Mouse (Mus musculus) adrenal gland, postnatal 4 days (tissue): ENCODE measurements around the gene Gm11639. TPM values are rescaled to one million over a fixed set of nuclear protein-coding genes. Genes with fewer than 3 reads are reported as not detected.
A peak's percentile ranks its signal among the peaks of the same experiment; 100 is the strongest.
"Not testable (repeated sequence)": the region's sequence is repeated elsewhere in the genome, so short reads cannot be mapped to it uniquely, and the experiment has no call there.

Experiments used
- DNase-seq, 2 experiments: peaks; one replicate each; pipeline ENCODE4 v3.0.0; 2021 to 2022; ENCODE audit warnings: low spot score in 2 of 2, mixed read lengths in 2 of 2
- total RNA-seq, 2 experiments: library from RNA; stranded (reverse); gene quantifications; 2 replicates each; pipeline ENCODE4 v1.2.3; 2021

Gm11639 gene
- total RNA-seq, 2 experiments from 2014 or later, result 0.06 to 0.11 TPM

DNA sequence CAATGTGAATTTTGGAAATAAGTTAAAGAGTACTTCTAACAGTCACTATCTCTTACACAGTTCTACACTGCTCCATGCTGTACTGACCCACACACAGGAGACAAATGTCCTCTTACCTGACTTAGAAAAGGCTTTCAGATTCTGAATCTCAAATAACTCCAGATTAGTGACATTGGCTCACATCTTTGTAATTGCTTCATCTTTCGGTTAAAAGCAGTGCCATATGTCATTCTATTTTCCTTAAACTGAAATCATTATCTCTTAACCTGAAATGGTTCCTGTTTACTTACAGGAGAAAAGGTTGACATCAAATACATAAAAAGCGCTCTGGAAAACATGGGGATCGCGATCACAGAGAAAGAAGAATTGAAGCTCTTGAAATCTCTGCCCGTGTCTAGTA is 377.8 kb downstream of the Gm11639 start, which contains the start of gene Efcab3:
Efcab3 (plus strand) TSS at position 301 of the 400 bp plus-strand sequence.
- DNase-seq, result no peak

DNA sequence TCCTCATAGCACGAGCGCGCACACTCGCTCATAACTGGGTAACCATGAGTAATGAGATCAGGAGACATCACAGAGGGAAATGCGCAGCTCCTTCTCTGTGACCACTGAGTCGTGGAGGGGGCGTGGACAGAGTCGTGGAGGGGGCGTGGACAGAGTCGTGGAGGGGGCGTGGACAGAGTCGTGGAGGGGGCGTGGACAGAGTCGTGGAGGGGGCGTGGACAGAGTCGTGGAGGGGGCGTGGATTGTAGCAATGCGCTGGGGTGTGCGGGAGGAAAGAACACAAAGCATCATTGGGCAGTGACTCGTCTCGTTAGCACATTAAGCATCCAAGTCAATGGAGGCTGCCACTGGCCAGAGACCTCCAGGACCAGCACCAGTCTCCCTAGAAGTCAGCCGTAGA is 426.9 kb downstream of the Gm11639 start:
- DNase-seq, result not testable (repeated sequence)

DNA sequence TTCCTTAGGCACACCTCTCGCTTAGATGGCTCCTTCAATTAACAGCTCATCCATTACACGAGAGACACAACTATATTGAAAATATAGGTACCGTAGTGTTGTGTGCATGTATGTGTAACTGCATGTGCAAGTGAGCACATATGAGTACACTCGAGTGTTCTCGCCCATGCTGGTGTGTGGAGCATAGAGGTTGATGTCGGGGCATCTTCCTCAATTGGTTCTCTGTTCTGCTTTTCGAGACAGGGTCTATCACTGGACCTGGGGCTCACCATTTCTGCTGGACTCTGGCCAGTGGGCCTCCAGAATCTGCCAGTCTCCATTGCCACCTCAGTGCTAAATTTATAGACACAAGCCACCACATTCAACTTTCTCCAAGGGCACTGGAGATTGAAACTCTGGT is 432.3 kb downstream of the Gm11639 start:
- no peak for DNase-seq

- DNase-seq, result no peak
Measured at GRCm38 (mm10) chr11:105120551-105121061, 435.1 kb downstream of the Gm11639 start.

DNA sequence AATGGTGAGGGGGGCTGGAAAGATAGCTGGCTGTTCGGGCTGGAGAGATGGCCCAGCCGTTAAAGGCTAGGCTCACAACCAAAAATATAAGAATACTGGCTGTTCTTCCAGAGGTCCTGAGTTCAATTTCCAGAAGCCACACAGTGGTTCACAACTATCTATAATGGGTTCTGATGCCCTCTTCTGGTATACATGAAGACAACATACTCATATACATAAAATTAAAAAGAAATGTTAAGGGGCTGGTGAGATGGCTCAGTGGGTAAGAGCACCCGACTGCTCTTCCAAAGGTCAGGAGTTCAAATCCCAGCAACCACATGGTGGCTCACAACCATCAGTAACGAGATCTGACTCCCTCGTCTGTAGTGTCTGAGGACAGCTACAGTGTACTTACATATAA is 436.3 kb downstream of the Gm11639 start:
- not testable (repeated sequence) for DNase-seq

DNA sequence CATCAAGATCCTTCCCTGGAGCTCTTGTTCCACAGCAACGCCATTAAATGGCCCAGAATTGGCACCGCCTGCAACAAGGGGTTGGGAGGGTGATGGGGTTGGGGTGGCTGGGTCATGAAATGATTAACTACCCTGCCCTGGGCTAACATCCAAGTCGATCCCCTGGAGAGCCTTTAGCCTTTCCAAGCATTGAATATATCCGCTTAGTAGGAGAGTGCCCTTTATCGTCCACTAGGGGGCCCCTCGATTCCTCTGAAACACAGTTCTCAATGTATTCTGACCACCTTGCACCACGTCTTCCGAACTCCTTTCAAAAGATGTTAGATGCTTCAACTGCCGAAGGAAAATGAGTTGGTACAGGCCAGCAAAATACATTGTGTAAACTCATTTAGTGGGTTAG is 438.5 kb downstream of the Gm11639 start:
- DNase-seq, result peak in 1 of 2 experiments; percentile 25

DNA sequence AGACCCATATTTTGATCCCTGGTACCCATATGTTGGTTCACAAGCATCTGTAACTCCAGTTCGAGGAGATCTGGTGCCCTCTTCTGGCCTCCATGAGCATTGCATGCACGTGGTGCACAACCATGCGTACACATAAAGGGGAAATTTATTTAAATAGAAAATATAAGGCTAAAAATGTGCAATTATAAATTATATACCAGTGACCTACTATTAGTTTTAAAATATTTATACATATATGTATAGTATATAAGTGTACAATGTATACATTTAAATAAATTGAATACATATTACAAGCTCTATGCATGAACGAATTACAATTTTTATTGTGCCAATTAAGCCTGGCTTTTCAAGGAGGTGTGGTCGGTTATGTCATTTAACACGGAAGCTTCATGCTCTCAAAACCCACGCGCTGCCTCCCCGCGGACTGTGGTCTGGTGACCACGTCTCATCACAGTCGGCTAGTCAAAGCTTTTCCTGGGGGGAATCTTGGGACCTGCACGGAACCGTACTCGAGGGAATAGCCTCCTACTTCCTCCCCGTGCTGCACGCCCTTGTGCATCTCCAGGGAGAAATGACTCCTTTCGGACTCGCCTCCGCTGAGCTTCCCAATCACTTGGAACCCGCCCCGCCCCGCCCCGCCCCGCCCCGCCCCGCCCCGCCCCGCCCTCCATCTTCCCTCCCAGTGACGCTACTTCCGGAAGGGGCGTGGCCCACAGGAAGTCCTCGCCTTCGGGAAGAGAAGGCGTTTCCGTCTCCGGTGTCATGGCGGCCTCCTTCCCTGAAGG is 440.4 kb downstream of the Gm11639 start, which contains the start of gene Mettl2:
Mettl2 (plus strand) TSS at position 691 of the 785 bp plus-strand sequence.
- DNase-seq, result peak; percentile 27 to 61

GRCm38 (mm10) chr11:105126520-105127029 is 441.1 kb downstream of the Gm11639 start:
- peak in 1 of 2 experiments; percentile 7 for DNase-seq

- DNase-seq, result no peak
Measured at GRCm38 (mm10) chr11:105135692-105136091, 450.2 kb downstream of the Gm11639 start.

DNA sequence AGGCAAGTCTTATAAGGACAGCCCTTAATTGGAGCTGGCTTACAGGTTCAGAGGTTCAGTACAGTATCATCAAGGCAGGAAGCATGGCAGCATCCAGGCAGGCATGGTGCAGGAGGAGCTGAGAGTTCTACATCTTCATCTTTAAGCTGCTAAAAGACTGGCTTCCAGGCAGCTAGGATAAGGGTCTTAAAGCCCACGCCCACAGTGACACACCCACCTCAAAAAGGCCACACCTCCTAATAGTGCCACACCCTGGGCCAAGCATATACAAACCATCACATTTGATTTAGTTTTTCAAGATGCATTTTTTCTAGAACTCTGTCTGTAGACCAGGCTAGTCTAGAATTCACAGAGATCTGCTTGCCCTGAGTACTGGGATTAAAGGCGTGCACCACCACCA is 451.7 kb downstream of the Gm11639 start:
- not testable (repeated sequence) for DNase-seq

DNA sequence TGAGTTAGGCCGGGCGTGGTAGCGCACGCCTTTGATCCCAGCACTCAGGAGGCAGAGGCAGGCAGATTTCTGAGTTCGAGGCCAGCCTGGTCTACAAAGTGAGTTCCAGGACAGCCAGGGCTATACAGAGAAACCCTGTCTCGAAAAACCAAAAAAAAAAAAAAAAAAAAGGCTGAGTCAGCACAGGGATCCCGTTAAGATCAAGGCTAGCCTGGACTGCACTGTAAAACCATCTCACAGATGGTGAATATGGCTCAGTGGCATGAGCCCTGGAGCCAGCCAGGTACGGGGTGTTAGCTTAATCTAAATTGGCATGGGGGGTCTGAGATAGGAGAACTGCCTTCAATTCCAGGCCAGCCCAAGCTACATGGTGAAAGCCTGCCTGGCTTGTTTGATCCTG is 455.0 kb downstream of the Gm11639 start:
- not testable (repeated sequence) for DNase-seq

DNA sequence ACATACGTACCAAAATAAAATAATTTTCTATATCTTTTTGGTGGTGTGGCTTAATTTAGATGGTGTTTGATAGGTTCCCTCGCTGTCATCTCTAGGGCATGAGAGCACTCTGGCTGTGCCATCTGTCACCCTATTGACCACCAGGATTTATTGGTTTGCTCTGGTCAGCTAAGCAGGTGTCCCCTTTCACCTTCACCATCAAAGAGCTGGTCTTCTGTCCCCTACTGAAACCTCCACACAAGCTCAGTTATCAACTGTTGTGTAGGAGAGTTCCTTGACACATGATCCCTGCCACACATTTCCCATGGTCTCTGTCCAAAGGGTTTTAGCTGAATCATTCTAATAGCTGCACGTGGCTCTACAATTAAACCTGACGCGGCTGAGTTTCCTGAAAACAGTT is 455.6 kb downstream of the Gm11639 start:
- no peak for DNase-seq

GRCm38 (mm10) chr11:105143564-105143963 is 458.1 kb downstream of the Gm11639 start:
- no peak for DNase-seq

DNA sequence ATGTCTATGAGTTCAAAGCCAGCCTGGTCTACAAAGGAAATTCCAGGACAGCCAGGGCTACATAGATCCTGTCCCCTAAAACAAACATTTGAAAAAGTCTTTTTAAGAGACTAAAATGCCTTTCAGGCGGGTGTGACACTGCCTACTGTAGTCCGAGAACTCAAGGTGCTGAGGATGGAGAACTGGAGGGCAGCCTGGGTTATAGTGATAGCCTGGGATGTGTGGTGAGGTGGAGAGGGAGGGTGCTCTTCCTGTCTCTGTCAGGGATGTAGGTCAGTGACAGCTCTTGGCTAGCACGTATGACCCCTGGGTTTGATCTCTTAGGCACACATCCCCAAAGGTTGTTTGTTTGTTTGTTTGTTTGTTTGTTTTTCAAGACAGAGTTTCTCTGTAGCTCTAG is 458.6 kb downstream of the Gm11639 start:
- DNase-seq, result no peak

DNA sequence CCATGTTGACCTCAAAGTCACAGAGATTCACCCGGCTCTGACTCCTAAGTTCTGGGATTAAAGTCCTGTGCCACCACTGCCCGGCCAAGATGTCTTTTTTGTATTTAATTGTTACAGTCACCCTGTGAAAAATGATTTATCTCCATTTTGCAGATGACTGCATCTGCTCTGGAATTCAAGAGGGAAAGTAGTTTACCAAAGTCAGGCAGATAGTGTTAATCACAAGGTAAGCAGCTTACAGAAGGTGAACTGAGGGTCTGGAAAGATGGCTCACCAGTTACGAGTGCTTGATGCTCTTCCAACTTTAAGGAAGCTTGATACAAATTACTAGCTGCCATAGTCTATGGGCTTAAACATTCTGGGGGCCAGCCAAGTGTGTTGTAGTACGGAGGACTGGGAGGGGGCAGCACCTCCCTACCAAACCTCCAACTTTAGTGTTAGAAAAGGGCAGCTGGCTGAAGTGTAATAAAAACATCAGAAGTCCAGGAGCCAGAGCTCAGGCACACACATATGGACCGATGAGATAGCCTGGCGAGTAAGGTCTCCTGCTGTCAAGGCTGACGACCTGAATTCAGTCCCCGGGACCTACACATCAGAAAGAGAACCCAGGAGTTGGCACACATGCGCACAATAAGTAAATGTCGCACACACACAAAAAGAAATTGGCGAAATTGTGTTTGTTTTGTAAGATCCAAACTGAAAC is 459.2 kb downstream of the Gm11639 start:
- DNase-seq, result no peak

DNA sequence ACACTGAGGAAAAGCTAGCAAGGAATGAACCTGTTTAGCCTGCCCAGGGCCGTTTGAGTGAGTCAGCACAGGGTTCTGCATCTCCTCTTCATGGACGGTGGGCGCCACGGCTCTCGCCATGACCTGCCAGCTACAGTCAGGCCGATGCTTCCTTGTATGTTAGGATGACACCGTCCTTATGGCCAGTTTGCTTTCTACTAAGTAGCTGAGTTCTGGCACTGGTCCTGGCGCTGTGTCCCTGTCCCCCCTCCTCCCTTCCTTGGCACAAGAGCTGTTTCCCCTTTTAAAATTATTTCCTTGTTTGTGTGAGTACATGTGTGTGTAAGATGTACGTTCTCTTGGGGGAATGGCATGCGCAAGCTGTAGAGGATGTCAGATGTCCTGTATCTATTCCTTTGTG is 459.7 kb downstream of the Gm11639 start:
- DNase-seq, result no peak

DNA sequence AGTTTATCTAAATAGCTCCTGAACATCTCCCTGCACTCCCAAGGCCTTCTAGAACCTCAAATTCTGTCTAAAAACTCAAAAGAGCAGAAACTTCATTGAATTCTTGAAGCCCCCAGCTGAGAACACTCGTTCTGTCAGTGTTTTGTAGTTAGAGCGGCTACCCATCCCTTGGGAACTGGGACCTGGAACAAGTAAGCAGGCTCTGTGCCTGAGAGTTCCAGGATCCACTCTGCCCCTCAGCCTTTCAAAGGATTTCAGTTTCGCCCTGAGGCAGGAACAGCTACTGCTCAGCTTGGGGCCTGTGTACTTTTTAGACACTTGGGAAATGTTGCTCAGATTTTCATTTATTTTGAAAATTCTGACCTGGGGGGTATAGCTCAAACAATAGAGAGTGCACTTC is 461.1 kb downstream of the Gm11639 start, which contains the start of gene Gm10842:
Gm10842 (plus strand) TSS at position 301 of the 400 bp plus-strand sequence.
- DNase-seq, result no peak

DNA sequence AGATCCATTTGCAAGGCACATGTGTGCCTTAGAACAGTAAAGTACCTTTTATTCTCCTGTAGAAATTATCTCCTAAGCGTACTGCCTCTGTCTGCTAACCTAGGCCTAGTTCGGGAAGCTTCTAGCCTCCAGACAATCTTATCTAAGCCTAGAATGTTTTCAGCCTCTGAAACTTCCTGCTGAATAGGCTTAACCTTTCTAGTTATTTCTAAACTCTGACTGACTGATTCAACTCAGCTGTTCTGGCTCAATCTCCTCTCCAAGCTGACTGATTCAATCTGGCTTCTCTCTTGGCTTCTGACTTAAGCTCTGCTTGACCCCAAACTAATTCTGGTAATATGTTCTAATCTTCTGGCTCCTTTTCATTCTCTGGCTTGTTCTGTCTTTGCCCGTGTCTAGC is 463.8 kb downstream of the Gm11639 start:
- DNase-seq, result no peak

DNA sequence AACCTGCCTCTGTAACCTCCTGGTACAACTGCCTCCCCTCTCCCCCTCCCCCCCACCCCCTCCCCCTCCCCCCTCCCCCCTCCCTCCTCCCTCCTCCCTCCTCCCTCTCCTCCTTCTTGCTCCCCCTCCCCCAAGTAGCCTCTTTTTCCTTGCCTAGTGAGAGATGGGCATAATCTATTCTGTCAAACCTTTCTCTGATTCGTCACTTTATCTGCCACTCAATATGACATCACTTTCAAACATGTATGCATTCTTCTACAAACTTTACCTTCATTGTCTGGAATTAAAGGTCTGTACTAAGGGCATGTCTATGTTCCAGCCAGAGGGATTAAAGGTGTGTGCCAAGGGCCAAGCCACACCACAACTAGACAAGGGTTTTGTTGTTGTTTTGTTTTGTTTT is 464.3 kb downstream of the Gm11639 start:
- DNase-seq, result no peak

DNA sequence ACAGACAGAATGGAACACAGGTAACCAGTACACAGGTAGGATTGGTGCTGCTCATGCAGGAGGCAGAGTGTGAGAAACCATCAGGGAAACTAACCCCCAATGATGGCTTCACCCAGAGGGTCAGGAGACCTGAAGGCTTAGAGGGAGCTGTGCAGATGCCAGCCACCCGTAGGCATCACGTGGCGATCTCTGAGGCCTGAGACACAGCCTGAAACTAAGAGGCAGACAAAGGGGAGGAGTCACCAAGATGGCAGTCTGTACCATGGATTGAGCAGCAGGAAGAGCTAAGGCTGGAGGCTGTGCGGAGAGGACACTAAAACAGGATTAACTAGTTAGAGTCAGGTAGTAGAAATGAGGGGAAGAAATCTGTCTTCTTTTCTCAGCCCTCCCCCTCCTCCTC is 465.2 kb downstream of the Gm11639 start:
- no peak for DNase-seq

- DNase-seq, result no peak
Measured at GRCm38 (mm10) chr11:105151226-105152016, 465.9 kb downstream of the Gm11639 start.
